Comparison of ENCODE assay signal across 8 mouse cellular contexts in genomic region chr9:45555036-45555826, GRCm38 (mm10).
DNase-seq lines count a peak whose midpoint lies in the region; TF ChIP-seq lines count a peak whose summit lies in the region.

No protein-coding gene starts in this region.

- H3K36me3 ChIP-seq in limb, embryonic 10.5 days = no peaks in the 10 kb centered on the region
- H3K36me3 ChIP-seq in thymus, adult 2 months (ENCODE audit: control insufficient read depth, insufficient read depth, low read length) = no peaks in the 10 kb centered on the region

- peak; percentile 40 to 64 for DNase-seq in frontal cortex, adult 2 months (ENCODE audit: extremely low spot score in 1 of 2, low spot score in 1 of 2)
- no peak for DNase-seq in frontal cortex, postnatal 10 days (ENCODE audit: low spot score in 2 of 2)
- peak; percentile 79 for DNase-seq in brain, adult 2 months (ENCODE audit: low read depth, low spot score)
- peak; percentile 29 to 31 for DNase-seq in heart, adult 9 months (ENCODE audit: low spot score in 2 of 2)
- DNase-seq in limb, embryonic 10.5 days (ENCODE audit: low spot score) = peak; percentile 39
- DNase-seq in retina, postnatal 1 day = peak; percentile 58
- no peak for DNase-seq in thymus, adult 2 months
- DNase-seq in layer of hippocampus, postnatal 10 days (ENCODE audit: low spot score in 2 of 2) = no peak

- no peak for TF ChIP-seq CTCF in thymus, adult 2 months (IDR thresholded peaks at IDR 0.05; ENCODE audit: borderline replicate concordance, control insufficient read depth, extremely low read depth, insufficient read depth, low read length, poor library complexity)

- H3K9me3 ChIP-seq in limb, embryonic 10.5 days (replicated peaks) = no peaks in the 10 kb centered on the region

- WGBS in limb, embryonic 10.5 days = 41% methylated on average over 17 of the region's 17 CpGs
- WGBS in thymus, adult 2 months = 71% methylated on average over 17 of the region's 17 CpGs

- 0 out of 2 replicates have a peak overlapping the region, but pooled peaks have one; percentile 21 for H3K4me3 ChIP-seq in limb, embryonic 10.5 days
- no peak overlapping the region for H3K4me3 ChIP-seq in thymus, adult 2 months (ENCODE audit: control insufficient read depth, insufficient read depth, low read length)

- peaks cover 20% of the 10 kb centered on the region for H3K4me1 ChIP-seq in limb, embryonic 10.5 days
- no peaks in the 10 kb centered on the region for H3K4me1 ChIP-seq in thymus, adult 2 months (replicated peaks; ENCODE audit: control insufficient read depth, insufficient read depth, low read length)

- H3K27ac ChIP-seq in limb, embryonic 10.5 days = peak overlapping the region; percentile 38
- H3K27ac ChIP-seq in thymus, adult 2 months (ENCODE audit: control insufficient read depth, insufficient read depth, low read length) = no peak overlapping the region

- no peak for TF ChIP-seq POLR2A in thymus, adult 2 months (IDR thresholded peaks at IDR 0.05; ENCODE audit: control insufficient read depth, extremely low read depth, insufficient read depth, low read length, poor library complexity)

- H3K27me3 ChIP-seq in limb, embryonic 10.5 days (ENCODE audit: low read depth, poor library complexity, severe bottlenecking) = 0 out of 2 replicates have a peak, but pooled peaks cover 7% of the 10 kb centered on the region
- H3K27me3 ChIP-seq in thymus, adult 2 months (ENCODE audit: control insufficient read depth, insufficient read depth, low read length) = no peaks in the 10 kb centered on the region

Comparison
In these comparisons a context has a peak if more than half of its experiments do, and no peak if none do; other contexts are left out.
1. DNase-seq: peak in frontal cortex, adult 2 months (2 of 2), brain, adult 2 months (single experiment), heart, adult 9 months (2 of 2), limb, embryonic 10.5 days (single experiment) and retina, postnatal 1 day (single experiment); none in frontal cortex, postnatal 10 days (0 of 2), thymus, adult 2 months (single experiment) and layer of hippocampus, postnatal 10 days (0 of 2).